Mouse (Mus musculus) limb, embryonic 12.5 days (tissue): ENCODE results near the gene Resp18. TPM values are rescaled to one million over a fixed set of nuclear protein-coding genes. Genes with fewer than 3 reads are reported as not detected.
A peak's percentile ranks its signal among the peaks of the same experiment; 100 is the strongest.

Source experiments
- ATAC-seq: fragments of 200-750 bp; cut with Nextera tagmentation; 2 replicates; pipeline ENCODE4 v1.8.0; 2017; ENCODE audit warnings: low read depth, moderate TSS enrichment; ENCODE audit not compliant: insufficient number of reproducible peaks, insufficient read depth, low FRiP score, low TSS enrichment
- H3K27ac ChIP-seq: fragments of 300-500 bp; sonication (generic); 2 replicates; pipeline ENCODE4 v1.5.1; 2016; ENCODE audit warnings: mild to moderate bottlenecking, moderate library complexity
- H3K27me3 ChIP-seq: fragments of 300-500 bp; sonication (generic); 2 replicates; pipeline ENCODE4 v1.6.1; 2016; ENCODE audit warnings: mild to moderate bottlenecking, moderate library complexity
- H3K36me3 ChIP-seq: fragments of 300-500 bp; sonication (generic); 2 replicates; pipeline ENCODE4 v1.6.1; 2016; ENCODE audit warnings: mild to moderate bottlenecking, moderate library complexity
- H3K4me1 ChIP-seq: fragments of 300-500 bp; sonication (generic); replicated peaks from 2 replicates; pipeline ENCODE4 v1.6.1; 2016
- H3K4me2 ChIP-seq: fragments of 300-500 bp; sonication (generic); 2 replicates; pipeline ENCODE4 v1.6.1; 2016; ENCODE audit warnings: mild to moderate bottlenecking, moderate library complexity
- H3K4me3 ChIP-seq: fragments of 300-500 bp; sonication (generic); replicated peaks from 2 replicates; pipeline ENCODE4 v1.5.1; 2016; ENCODE audit warnings: mild to moderate bottlenecking
- H3K9ac ChIP-seq: fragments of 300-500 bp; sonication (generic); replicated peaks from 2 replicates; pipeline ENCODE4 v1.6.1; 2016; ENCODE audit warnings: mild to moderate bottlenecking, moderate library complexity
- H3K9me3 ChIP-seq: fragments of 300-500 bp; sonication (generic); 2 replicates; pipeline ENCODE4 v1.6.1; 2016; ENCODE audit warnings: mild to moderate bottlenecking, moderate library complexity
- WGBS: fragments of 180-500 bp; shearing (Covaris S2); methylation state at CpG from one replicate; pipeline ENCODE4 v1.1.7; 2016; 5-methylcytosine and 5-hydroxymethylcytosine counted together
- polyA plus RNA-seq: library from polyadenylated mRNA; unstranded; fragments of >200 nt; fragmentation: Nextera tagmentation; extraction: Ambion mirVana; gene quantifications from 2 replicates; pipeline ENCODE4 v1.2.1, GENCODE M21; 2016

The Resp18 gene
- polyA plus RNA-seq = 0.83 TPM in 1 of 2 replicates, not detected in the other

DNA sequence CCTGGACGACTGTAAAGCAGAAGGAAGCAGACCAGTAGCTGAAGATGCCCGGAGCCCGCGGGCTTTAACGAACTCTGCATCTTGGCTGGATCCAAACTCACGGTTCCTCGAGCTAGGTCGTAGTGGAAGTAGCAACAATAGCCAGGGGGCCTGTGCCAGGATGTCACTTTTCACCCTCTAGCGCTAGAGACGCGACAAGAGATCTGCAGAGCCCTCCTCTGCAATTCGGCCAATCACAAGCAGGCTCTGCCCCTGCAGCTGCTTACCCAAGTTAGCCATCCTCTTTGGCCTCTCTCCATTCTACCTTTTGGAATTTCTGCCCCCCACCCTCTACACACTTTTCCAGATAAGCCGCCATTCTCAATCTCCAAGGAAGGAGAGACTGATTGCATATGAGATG lies at the start of gene Resp18:
Gene Resp18 (minus strand): TSS at position 188 of the 400 bp plus-strand sequence.
- no peak for ATAC-seq
- no peak within 1 kb of the TSS for H3K4me3 ChIP-seq

GRCm38 (mm10) chr1:75327461-75327860 lies 49.2 kb upstream of the Resp18 start:
- H3K9ac ChIP-seq = no peak overlapping the region
- H3K27me3 ChIP-seq = no peaks in the 10 kb centered on the region
- no peaks in the 10 kb centered on the region for H3K4me1 ChIP-seq
- peaks cover 6% of the 10 kb centered on the region for H3K9me3 ChIP-seq
- no peak overlapping the region for H3K27ac ChIP-seq
- no peak overlapping the region for H3K4me3 ChIP-seq
- ATAC-seq = no peak
- H3K36me3 ChIP-seq = no peaks in the 10 kb centered on the region
- H3K4me2 ChIP-seq = no peak overlapping the region

More for the DNA sequence above, at the start of gene Resp18:
- Histone ChIP-seq H3K4me2 (no peak within 1 kb of the TSS), H3K4me1 (no peaks in the 10 kb centered on the region), H3K9ac (no peak within 1 kb of the TSS), H3K27ac (no peak within 1 kb of the TSS), H3K36me3 (no peaks in the 10 kb centered on the region), H3K9me3 (0 out of 2 replicates have a peak, but pooled peaks cover 6% of the 10 kb centered on the region), H3K27me3 (peaks cover 37% of the 10 kb centered on the region)
- 3% methylated on average over 13 of the region's 13 CpGs for WGBS

- WGBS = 90% methylated on average over 10 of the region's 10 CpGs
- H3K9ac ChIP-seq = no peak overlapping the region
- H3K27me3 ChIP-seq = no peaks in the 10 kb centered on the region
- H3K27ac ChIP-seq = no peak overlapping the region
- H3K36me3 ChIP-seq = peaks cover 15% of the 10 kb centered on the region
- peaks cover 8% of the 10 kb centered on the region for H3K4me1 ChIP-seq
- H3K4me2 ChIP-seq = no peak overlapping the region
- H3K4me3 ChIP-seq = no peak overlapping the region
- ATAC-seq = no peak
- no peaks in the 10 kb centered on the region for H3K9me3 ChIP-seq
Measured at GRCm38 (mm10) chr1:75319166-75319565, 41.0 kb upstream of the Resp18 start.

GRCm38 (mm10) chr1:75318736-75319135 lies 40.5 kb upstream of the Resp18 start:
- Histone ChIP-seq H3K4me1 (peaks cover 8% of the 10 kb centered on the region), H3K4me2 (no peak overlapping the region), H3K36me3 (peaks cover 19% of the 10 kb centered on the region), H3K4me3 (no peak overlapping the region), H3K27ac (no peak overlapping the region), H3K27me3 (no peaks in the 10 kb centered on the region), H3K9me3 (no peaks in the 10 kb centered on the region), H3K9ac (no peak overlapping the region)
- 87% methylated on average over 4 of the region's 4 CpGs for WGBS
- no peak for ATAC-seq

GRCm38 (mm10) chr1:75318301-75318700 lies 40.1 kb upstream of the Resp18 start:
- H3K27ac ChIP-seq = peak overlapping the region; percentile 18; the same call in 1 of the 2 replicates
- H3K9ac ChIP-seq = peak overlapping the region; percentile 35; the same call in 1 of the 2 replicates
- no peaks in the 10 kb centered on the region for H3K9me3 ChIP-seq
- ATAC-seq = no peak
- no peaks in the 10 kb centered on the region for H3K27me3 ChIP-seq
- H3K4me2 ChIP-seq = peak overlapping the region; percentile 45
- H3K4me1 ChIP-seq = peaks cover 8% of the 10 kb centered on the region
- peaks cover 24% of the 10 kb centered on the region for H3K36me3 ChIP-seq
- H3K4me3 ChIP-seq = peak overlapping the region; percentile 17; the same call in 1 of the 2 replicates
- 78% methylated on average over 3 of the region's 3 CpGs for WGBS

- peak; percentile 98 for ATAC-seq
- Histone ChIP-seq H3K36me3 (peaks cover 32% of the 10 kb centered on the region), H3K4me3 (peak within 1 kb of the TSS; percentile 60), H3K4me2 (peak within 1 kb of the TSS; percentile 85), H3K27me3 (no peaks in the 10 kb centered on the region), H3K4me1 (peaks cover 8% of the 10 kb centered on the region), H3K27ac (peak within 1 kb of the TSS; percentile 91), H3K9me3 (no peaks in the 10 kb centered on the region), H3K9ac (peak within 1 kb of the TSS; percentile 75)
- under 1% methylated on average over 92 of the region's 92 CpGs for WGBS
Measured at GRCm38 (mm10) chr1:75317241-75318201, 39.3 kb upstream of the Resp18 start, which contains the start of gene Dnpep. Gene Dnpep (minus strand): TSS chr1:75317990.

- Histone ChIP-seq H3K9me3 (no peaks in the 10 kb centered on the region), H3K27me3 (no peaks in the 10 kb centered on the region), H3K36me3 (peaks cover 38% of the 10 kb centered on the region), H3K4me1 (peaks cover 8% of the 10 kb centered on the region), H3K4me3 (peak overlapping the region; percentile 60), H3K4me2 (peak overlapping the region; percentile 85), H3K9ac (peak overlapping the region; percentile 75), H3K27ac (peak overlapping the region; percentile 91)
- under 1% methylated on average over 20 of the region's 20 CpGs for WGBS
- peak; percentile 32 for ATAC-seq
Measured at GRCm38 (mm10) chr1:75316861-75317240, 38.6 kb upstream of the Resp18 start.

- 0 out of 2 replicates have a peak overlapping the region, but pooled peaks have one; percentile 91 for H3K27ac ChIP-seq
- peak overlapping the region; percentile 75 for H3K9ac ChIP-seq
- peaks cover 50% of the 10 kb centered on the region for H3K36me3 ChIP-seq
- 83% methylated on average over 29 of the region's 29 CpGs for WGBS
- no peak for ATAC-seq
- peaks cover 8% of the 10 kb centered on the region for H3K4me1 ChIP-seq
- H3K4me2 ChIP-seq = peak overlapping the region; percentile 85
- no peaks in the 10 kb centered on the region for H3K27me3 ChIP-seq
- no peaks in the 10 kb centered on the region for H3K9me3 ChIP-seq
- H3K4me3 ChIP-seq = peak overlapping the region; percentile 60
Measured at GRCm38 (mm10) chr1:75315456-75316365, 37.5 kb upstream of the Resp18 start.

DNA sequence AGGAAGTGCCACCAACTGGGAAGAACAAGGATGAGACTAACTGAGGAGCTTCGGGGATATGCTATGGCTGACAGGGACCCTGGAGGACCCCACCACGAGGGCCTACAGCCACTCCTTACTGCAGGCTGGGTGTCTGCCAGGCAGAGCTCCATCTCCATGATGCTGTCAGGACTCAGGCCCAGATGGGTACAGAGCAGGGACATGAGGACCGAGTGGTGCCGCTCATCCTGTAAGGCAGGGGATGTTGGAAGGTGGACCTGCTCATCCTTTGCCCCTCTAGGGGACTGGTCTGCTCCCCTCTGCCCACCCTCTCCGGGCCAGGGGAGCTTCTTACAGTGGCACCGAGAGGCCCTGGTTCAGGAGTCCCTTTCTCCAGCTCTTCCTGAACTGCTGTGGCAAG lies 36.8 kb upstream of the Resp18 start:
- H3K4me1 ChIP-seq = peaks cover 8% of the 10 kb centered on the region
- H3K9ac ChIP-seq = no peak overlapping the region
- no peak overlapping the region for H3K27ac ChIP-seq
- H3K27me3 ChIP-seq = no peaks in the 10 kb centered on the region
- no peak overlapping the region for H3K4me2 ChIP-seq
- H3K4me3 ChIP-seq = no peak overlapping the region
- 87% methylated on average over 6 of the region's 6 CpGs for WGBS
- ATAC-seq = no peak
- H3K9me3 ChIP-seq = no peaks in the 10 kb centered on the region
- peaks cover 57% of the 10 kb centered on the region for H3K36me3 ChIP-seq

GRCm38 (mm10) chr1:75311694-75312093 lies 33.5 kb upstream of the Resp18 start:
- Histone ChIP-seq H3K9ac (no peak overlapping the region), H3K9me3 (no peaks in the 10 kb centered on the region), H3K4me2 (no peak overlapping the region), H3K27ac (no peak overlapping the region), H3K4me1 (peaks cover 8% of the 10 kb centered on the region), H3K36me3 (peaks cover 85% of the 10 kb centered on the region), H3K27me3 (no peaks in the 10 kb centered on the region), H3K4me3 (no peak overlapping the region)
- 93% methylated on average over 6 of the region's 6 CpGs for WGBS
- no peak for ATAC-seq

DNA sequence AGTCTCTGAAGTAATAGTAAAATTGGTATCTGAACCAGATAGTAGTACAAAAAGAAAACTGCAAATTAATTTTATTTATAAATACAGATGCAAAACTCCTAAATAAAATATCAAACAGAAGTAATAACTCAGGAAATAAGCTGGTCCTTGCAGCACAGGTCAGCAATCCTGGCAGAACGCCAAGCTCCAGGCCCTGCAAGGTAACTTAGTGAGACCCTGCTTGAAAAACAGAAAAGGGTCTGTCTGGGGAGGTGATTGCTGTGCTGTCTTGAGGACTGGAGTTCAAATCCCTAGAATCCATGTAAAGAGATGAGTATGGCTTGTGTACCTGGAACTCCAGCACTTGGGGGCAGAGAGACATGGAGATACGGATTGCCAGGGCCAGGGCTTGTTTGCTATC lies 26.4 kb upstream of the Resp18 start:
- Histone ChIP-seq H3K4me1 (no peaks in the 10 kb centered on the region), H3K4me2 (no peak overlapping the region), H3K9ac (no peak overlapping the region), H3K27me3 (no peaks in the 10 kb centered on the region), H3K9me3 (no peaks in the 10 kb centered on the region), H3K4me3 (no peak overlapping the region), H3K27ac (no peak overlapping the region), H3K36me3 (peaks cover 25% of the 10 kb centered on the region)
- ATAC-seq = no peak
- WGBS = 72% methylated on average over 2 of the region's 2 CpGs
